Mouse (Mus musculus): ENCODE results near the gene Dock11. TPM values are rescaled to one million over a fixed set of nuclear protein-coding genes. Genes with fewer than 3 reads are reported as not detected.

Dock11 gene
- 5.2 and 5.7 TPM in 2 replicates for polyA plus RNA-seq (2016; fragmentation: Nextera tagmentation; extraction: Ambion mirVana)

- no peak within 1 kb of the TSS for H3K27ac ChIP-seq
- peak within 1 kb of the TSS; percentile 52 for H3K4me3 ChIP-seq
- WGBS (ENCODE audit: insufficient replicate concordance), result 7% methylated on average over 31 of the region's 38 CpGs
- ATAC-seq, result peak; percentile 58
- peaks cover 28% of the 10 kb centered on the region for H3K27me3 ChIP-seq (replicated peaks)
- no peaks in the 10 kb centered on the region for H3K4me1 ChIP-seq
- no peaks in the 10 kb centered on the region for H3K9me3 ChIP-seq (replicated peaks)
- peak within 1 kb of the TSS; percentile 65 for H3K4me2 ChIP-seq
- H3K36me3 ChIP-seq, result no peaks in the 10 kb centered on the region
- H3K9ac ChIP-seq, result peak within 1 kb of the TSS; percentile 35
These were observed at the start of gene Dock11 for GRCm38 (mm10) chrX:35888087-35888895. TSS of gene Dock11 (plus strand) at chrX:35888832.

DNA sequence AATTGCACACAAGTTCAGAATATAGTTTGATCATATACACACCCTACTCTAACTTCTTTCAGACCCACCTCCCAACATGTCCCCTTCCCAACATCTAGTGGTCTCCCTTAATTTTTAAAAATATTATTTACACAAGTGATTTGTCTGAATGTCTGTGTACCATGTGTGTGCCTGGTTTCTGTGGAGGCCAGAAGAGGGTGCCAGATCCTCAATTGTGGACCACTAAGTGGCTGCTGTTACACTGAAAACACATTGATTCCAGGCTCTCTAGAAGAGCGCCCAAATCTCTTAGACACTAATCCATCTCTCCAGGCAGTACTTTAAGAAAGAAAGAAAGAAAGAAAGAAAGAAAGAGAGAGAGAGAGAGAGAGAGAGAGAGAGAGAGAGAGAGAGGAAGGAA lies 8.9 kb upstream of the Dock11 start:
- H3K27ac ChIP-seq, result no peak overlapping the region
- H3K4me3 ChIP-seq, result no peak overlapping the region
- no peak for ATAC-seq
- no peak overlapping the region for H3K9ac ChIP-seq
- no peaks in the 10 kb centered on the region for H3K4me1 ChIP-seq
- no peaks in the 10 kb centered on the region for H3K27me3 ChIP-seq (replicated peaks)
- H3K9me3 ChIP-seq (replicated peaks), result no peaks in the 10 kb centered on the region
- 30% methylated on average over 1 of the region's 1 CpGs for WGBS (ENCODE audit: insufficient replicate concordance)
- no peaks in the 10 kb centered on the region for H3K36me3 ChIP-seq
- H3K4me2 ChIP-seq, result no peak overlapping the region

- no peak for ATAC-seq
- H3K27ac ChIP-seq, result no peak overlapping the region
- no peaks in the 10 kb centered on the region for H3K4me1 ChIP-seq
- peaks cover 28% of the 10 kb centered on the region for H3K27me3 ChIP-seq (replicated peaks)
- H3K9me3 ChIP-seq (replicated peaks), result no peaks in the 10 kb centered on the region
- peak overlapping the region; percentile 65 for H3K4me2 ChIP-seq
- peak overlapping the region; percentile 35 for H3K9ac ChIP-seq
- no peaks in the 10 kb centered on the region for H3K36me3 ChIP-seq
- H3K4me3 ChIP-seq, result peak overlapping the region; percentile 52
- 6% methylated on average over 41 of the region's 58 CpGs for WGBS (ENCODE audit: insufficient replicate concordance)
These were observed 540 bp downstream of the Dock11 start for GRCm38 (mm10) chrX:35888945-35889799.

DNA sequence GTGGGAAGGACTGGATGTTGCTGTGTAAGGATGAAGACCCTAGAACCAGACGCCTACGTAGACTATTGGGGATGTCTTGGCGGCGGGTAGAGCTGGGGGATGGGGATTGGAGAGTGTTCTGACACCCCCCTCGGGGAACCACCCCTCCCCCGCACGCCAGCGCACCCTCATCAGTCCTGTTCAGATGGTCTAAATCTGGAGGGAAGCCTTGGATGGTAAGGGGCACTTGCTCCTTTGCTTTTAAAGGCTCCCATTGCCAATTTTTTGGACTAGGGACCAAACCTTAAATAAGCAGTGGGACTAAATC lies 1.1 kb downstream of the Dock11 start:
- WGBS (ENCODE audit: insufficient replicate concordance), result 13% methylated on average over 8 of the region's 8 CpGs
- ATAC-seq, result no peak
- H3K4me2 ChIP-seq, result peak overlapping the region; percentile 65
- no peaks in the 10 kb centered on the region for H3K9me3 ChIP-seq (replicated peaks)
- peak overlapping the region; percentile 52 for H3K4me3 ChIP-seq
- H3K27me3 ChIP-seq (replicated peaks), result peaks cover 28% of the 10 kb centered on the region
- no peak overlapping the region for H3K27ac ChIP-seq
- no peaks in the 10 kb centered on the region for H3K4me1 ChIP-seq
- no peaks in the 10 kb centered on the region for H3K36me3 ChIP-seq
- no peak overlapping the region for H3K9ac ChIP-seq

GRCm38 (mm10) chrX:35891534-35892125 lies 3.0 kb downstream of the Dock11 start:
- WGBS (ENCODE audit: insufficient replicate concordance), result 50% methylated on average over 5 of the region's 5 CpGs
- Histone ChIP-seq H3K9ac (no peak overlapping the region), H3K36me3 (no peaks in the 10 kb centered on the region), H3K4me3 (no peak overlapping the region), H3K27ac (no peak overlapping the region), H3K27me3 (replicated peaks) (peaks cover 28% of the 10 kb centered on the region), H3K4me1 (no peaks in the 10 kb centered on the region), H3K4me2 (no peak overlapping the region), H3K9me3 (replicated peaks) (no peaks in the 10 kb centered on the region)
- no peak for ATAC-seq

DNA sequence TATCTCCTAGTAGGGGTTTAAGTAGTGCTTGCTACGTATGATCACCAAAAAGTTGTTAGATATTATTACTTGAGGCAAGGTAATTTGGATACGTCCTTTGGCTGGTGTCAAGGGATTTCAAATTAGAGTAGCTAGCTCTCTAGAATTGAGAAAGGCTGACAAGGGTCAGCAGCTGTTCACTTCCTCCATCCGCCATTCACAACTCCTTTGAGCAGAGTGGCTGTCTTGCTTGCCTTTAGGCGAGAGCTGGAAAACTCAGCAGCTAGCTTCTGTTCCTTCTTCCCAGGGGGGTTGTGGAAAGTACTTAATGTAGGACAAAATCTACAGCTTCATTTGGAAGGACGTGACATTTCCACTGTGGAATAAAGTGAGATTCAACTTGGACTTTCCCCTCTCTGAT lies 3.7 kb downstream of the Dock11 start:
- Histone ChIP-seq H3K36me3 (no peaks in the 10 kb centered on the region), H3K4me1 (no peaks in the 10 kb centered on the region), H3K9ac (no peak overlapping the region), H3K4me2 (no peak overlapping the region), H3K9me3 (replicated peaks) (no peaks in the 10 kb centered on the region), H3K27ac (no peak overlapping the region), H3K4me3 (no peak overlapping the region), H3K27me3 (replicated peaks) (peaks cover 26% of the 10 kb centered on the region)
- no peak for ATAC-seq
- WGBS (ENCODE audit: insufficient replicate concordance), result 46% methylated on average over 5 of the region's 5 CpGs

- no peak overlapping the region for H3K27ac ChIP-seq
- H3K4me2 ChIP-seq, result no peak overlapping the region
- no peaks in the 10 kb centered on the region for H3K9me3 ChIP-seq (replicated peaks)
- H3K4me1 ChIP-seq, result no peaks in the 10 kb centered on the region
- no peaks in the 10 kb centered on the region for H3K36me3 ChIP-seq
- H3K4me3 ChIP-seq, result no peak overlapping the region
- ATAC-seq, result no peak
- WGBS (ENCODE audit: insufficient replicate concordance), result 46% methylated on average over 11 of the region's 11 CpGs
- H3K27me3 ChIP-seq (replicated peaks), result no peaks in the 10 kb centered on the region
- no peak overlapping the region for H3K9ac ChIP-seq
These were observed 9.2 kb downstream of the Dock11 start for GRCm38 (mm10) chrX:35897648-35898500.

DNA sequence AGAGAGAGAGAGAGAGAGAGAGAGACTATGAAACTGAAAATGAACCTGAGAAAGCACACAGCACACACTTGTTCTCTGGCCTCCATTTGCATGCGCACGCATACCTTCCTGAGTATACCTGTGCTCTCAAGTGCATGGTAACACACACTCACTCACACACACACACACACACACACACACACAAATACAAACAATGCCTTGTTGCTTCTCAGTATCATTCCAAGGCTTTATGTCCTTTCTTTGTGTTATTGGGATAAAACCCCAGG lies 9.8 kb downstream of the Dock11 start:
- H3K9me3 ChIP-seq (replicated peaks), result no peaks in the 10 kb centered on the region
- H3K36me3 ChIP-seq, result no peaks in the 10 kb centered on the region
- H3K4me3 ChIP-seq, result no peak overlapping the region
- no peaks in the 10 kb centered on the region for H3K4me1 ChIP-seq
- no peak overlapping the region for H3K27ac ChIP-seq
- no peaks in the 10 kb centered on the region for H3K27me3 ChIP-seq (replicated peaks)
- no peak for ATAC-seq
- WGBS (ENCODE audit: insufficient replicate concordance), result 66% methylated on average over 2 of the region's 2 CpGs
- H3K4me2 ChIP-seq, result no peak overlapping the region
- no peak overlapping the region for H3K9ac ChIP-seq

GRCm38 (mm10) chrX:35904352-35904751 lies 15.7 kb downstream of the Dock11 start:
- 41% methylated on average over 7 of the region's 7 CpGs for WGBS (ENCODE audit: insufficient replicate concordance)
- no peak overlapping the region for H3K4me2 ChIP-seq
- ATAC-seq, result no peak
- H3K27me3 ChIP-seq (replicated peaks), result no peaks in the 10 kb centered on the region
- no peaks in the 10 kb centered on the region for H3K4me1 ChIP-seq
- H3K36me3 ChIP-seq, result no peaks in the 10 kb centered on the region
- no peak overlapping the region for H3K4me3 ChIP-seq
- no peaks in the 10 kb centered on the region for H3K9me3 ChIP-seq (replicated peaks)
- H3K27ac ChIP-seq, result no peak overlapping the region
- H3K9ac ChIP-seq, result no peak overlapping the region

DNA sequence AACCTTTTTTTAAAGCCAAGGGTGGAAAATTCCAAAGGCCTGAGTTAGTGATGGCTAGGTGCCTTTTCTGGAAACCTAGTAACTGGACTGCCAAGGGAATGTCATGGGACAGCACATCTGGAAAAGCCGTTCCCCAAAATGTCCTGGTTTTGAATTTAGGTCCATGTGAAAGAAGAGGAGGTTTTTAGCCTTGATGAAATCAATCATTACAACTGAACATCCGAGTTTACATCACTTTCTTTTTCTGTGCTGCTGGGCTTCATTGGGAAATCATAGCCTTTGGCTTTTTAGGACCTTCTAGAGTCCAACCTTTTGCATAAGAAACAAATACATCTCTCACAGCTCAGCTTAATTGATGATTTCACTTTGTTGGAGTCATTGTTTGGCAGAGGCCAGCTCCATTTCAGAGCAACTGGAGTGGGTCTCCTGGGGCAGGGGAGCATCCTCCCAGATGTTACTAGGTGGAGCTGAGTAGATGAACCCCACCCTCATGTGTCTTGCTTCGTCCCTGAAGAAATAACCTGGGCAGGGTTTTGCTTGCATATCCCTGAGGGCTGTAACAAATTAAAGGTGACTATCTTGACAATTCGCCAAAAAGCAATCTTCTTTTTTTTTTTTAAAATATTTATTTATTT lies 18.2 kb downstream of the Dock11 start:
- Histone ChIP-seq H3K4me2 (no peak overlapping the region), H3K4me3 (no peak overlapping the region), H3K4me1 (no peaks in the 10 kb centered on the region), H3K27me3 (replicated peaks) (no peaks in the 10 kb centered on the region), H3K9ac (no peak overlapping the region), H3K36me3 (no peaks in the 10 kb centered on the region), H3K27ac (no peak overlapping the region), H3K9me3 (replicated peaks) (no peaks in the 10 kb centered on the region)
- 59% methylated on average over 4 of the region's 4 CpGs for WGBS (ENCODE audit: insufficient replicate concordance)
- ATAC-seq, result no peak

GRCm38 (mm10) chrX:35919558-35919957 lies 30.9 kb downstream of the Dock11 start:
- no peaks in the 10 kb centered on the region for H3K9me3 ChIP-seq (replicated peaks)
- H3K4me2 ChIP-seq, result no peak overlapping the region
- no peaks in the 10 kb centered on the region for H3K4me1 ChIP-seq
- H3K9ac ChIP-seq, result no peak overlapping the region
- H3K27ac ChIP-seq, result no peak overlapping the region
- no peaks in the 10 kb centered on the region for H3K27me3 ChIP-seq (replicated peaks)
- ATAC-seq, result no peak
- H3K4me3 ChIP-seq, result no peak overlapping the region
- no peaks in the 10 kb centered on the region for H3K36me3 ChIP-seq
- 77% methylated on average over 2 of the region's 2 CpGs for WGBS (ENCODE audit: insufficient replicate concordance)

Data from liver, embryonic 12.5 days (tissue).